Mouse (Mus musculus): Measurements from ENCODE around the gene Cish.

GRCm38 (mm10) chr9:107249154-107249553, 46.7 kb upstream of the Cish start:
- TF ChIP-seq CTCF (IDR thresholded peaks at IDR 0.05; ENCODE audit: control insufficient read depth, insufficient read depth, insufficient read length) (no peak), MYOD1 (IDR thresholded peaks at IDR 0.05; ENCODE audit: control insufficient read depth, insufficient read length, low read depth) (no peak), MAX (IDR thresholded peaks at IDR 0.05) (no peak), CEBPB (IDR thresholded peaks at IDR 0.05; ENCODE audit: low read depth) (no peak)
